Mouse (Mus musculus): Measurements from ENCODE around the gene Gpr152. TPM values are rescaled to one million over a fixed set of nuclear protein-coding genes. Genes with fewer than 3 reads are reported as not detected.

Gpr152 gene
- total RNA-seq, 1 experiment from 2014 or later = not detected

DNA sequence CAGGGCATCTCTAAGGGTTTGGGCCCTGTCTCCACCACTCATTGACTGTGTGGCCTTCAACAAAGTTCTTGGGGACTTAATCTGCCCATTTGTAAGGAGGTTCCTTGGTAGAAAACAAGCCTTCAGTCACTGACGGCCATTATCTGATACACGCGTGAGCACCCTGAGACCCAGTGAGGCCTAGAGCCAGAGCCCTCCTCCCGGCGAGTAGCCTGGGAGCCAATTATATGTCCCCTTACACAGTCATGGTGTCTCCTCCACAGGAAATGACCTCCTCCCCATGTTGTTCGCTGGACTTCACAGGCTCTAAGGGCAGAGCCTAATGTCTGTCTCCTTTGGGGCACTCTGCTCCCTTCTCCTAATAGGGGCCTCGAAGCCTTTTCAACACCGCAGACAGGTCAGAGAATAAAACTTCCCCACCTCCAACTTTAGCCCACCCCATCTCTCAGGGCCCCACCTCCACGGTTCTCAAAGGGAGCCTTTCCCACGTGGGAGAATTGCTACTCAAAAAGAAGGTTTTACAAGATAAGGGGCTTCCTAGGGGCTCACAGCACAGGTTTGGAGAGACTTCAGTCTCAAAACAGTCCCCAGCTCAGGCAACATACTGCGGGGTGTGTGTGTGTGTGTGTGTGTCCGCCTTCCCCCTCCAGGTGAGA lies 6.9 kb downstream of the Gpr152 start:
- no peak for ATAC-seq (replicated peaks; ENCODE audit: insufficient number of reproducible peaks, low FRiP score, low TSS enrichment, poor library complexity, severe bottlenecking)

DNA sequence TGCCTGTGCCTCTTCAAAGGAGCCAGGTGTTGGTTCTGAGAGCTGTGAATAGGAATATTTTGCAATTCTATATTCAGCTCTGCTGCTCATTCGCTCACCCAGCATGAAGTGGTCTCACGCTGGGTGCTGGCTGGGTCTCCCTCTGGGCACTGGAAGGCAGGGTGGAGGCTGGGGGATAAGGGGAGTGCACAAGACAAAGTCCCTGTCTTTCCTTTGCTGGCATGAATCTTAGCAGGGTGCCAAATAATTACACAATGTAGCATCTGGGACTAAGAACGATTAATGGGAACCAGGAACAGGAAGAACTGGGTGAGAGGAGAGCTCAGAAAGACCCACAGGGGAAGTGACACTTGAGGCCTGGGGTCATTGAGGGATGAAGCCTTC lies 7.4 kb downstream of the Gpr152 start:
- ATAC-seq (replicated peaks; ENCODE audit: insufficient number of reproducible peaks, low FRiP score, low TSS enrichment, poor library complexity, severe bottlenecking) = no peak

DNA sequence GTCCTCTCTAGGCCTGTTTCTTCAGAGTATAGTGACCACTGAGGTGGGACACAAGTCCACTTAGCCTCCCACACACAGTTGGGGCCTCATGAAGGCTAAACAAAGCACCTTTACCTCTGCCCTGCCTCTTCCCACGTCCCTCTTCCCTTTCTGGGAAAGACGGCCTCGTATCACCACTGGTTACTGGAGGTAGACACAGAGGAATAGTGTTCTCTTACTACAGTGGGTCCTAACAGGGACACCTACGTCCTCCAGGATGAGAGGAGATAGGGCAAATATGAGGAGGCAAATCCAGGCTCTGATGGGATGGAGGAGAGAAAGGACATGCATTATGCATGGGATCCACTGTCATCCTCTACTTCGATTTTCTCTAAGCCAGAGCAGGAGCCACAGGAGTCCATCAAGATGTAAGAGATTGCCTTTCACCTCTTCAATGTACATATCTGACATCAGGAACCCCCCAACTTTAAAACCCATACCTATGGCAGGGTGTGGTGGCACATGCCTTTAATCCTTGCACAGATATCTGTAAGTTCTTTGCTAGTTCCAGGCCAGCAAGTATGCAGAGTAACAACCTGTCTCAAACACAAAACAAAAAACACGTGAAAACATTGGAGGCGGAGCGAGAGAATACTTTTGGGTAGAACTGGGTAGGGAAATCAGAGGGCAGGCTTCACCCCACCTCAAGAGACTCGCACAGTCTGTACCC lies 8.3 kb downstream of the Gpr152 start:
- no peak for ATAC-seq (replicated peaks; ENCODE audit: insufficient number of reproducible peaks, low FRiP score, low TSS enrichment, poor library complexity, severe bottlenecking)

DNA sequence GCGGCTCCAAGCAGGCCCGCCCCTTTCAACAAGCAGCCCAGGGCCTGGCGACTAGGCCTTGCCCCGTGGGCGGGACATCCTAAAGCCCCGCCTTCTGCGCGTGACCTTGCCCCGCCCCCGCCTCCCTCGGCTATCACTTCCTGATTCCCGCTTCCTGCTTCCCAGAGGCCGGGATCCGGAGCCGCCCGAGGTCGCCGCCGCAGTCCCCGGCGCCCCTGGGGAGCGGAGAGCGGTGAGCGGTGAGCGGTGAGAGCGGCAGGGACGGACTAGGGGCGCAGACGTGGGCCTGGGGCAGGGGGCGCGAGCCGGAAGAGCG lies 8.9 kb downstream of the Gpr152 start, which contains the start of gene Coro1b:
TSS of gene Coro1b (plus strand) at position 129 of the 316 bp plus-strand sequence.
- ATAC-seq (replicated peaks; ENCODE audit: insufficient number of reproducible peaks, low FRiP score, low TSS enrichment, poor library complexity, severe bottlenecking) = peak; percentile 71

DNA sequence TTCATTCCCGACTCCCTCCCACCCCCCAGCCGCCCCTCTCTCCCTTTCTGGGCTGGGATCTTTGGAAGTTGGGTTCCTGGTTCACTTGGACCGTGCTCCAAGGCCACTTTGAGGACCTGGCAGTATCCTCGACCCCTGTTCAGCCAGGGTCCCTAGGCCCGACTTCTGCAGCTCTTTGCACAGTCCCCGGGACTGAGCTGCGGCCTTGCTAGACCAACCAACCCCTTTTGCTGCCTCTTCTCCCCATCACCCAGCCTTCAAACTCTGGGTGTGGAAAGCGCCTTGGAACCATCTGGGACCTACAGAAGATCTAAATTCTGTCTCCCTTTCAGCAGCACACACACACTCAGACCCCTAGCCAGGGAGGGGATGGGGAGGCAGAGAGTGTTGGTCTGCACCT lies 9.2 kb downstream of the Gpr152 start:
- ATAC-seq (replicated peaks; ENCODE audit: insufficient number of reproducible peaks, low FRiP score, low TSS enrichment, poor library complexity, severe bottlenecking) = no peak

DNA sequence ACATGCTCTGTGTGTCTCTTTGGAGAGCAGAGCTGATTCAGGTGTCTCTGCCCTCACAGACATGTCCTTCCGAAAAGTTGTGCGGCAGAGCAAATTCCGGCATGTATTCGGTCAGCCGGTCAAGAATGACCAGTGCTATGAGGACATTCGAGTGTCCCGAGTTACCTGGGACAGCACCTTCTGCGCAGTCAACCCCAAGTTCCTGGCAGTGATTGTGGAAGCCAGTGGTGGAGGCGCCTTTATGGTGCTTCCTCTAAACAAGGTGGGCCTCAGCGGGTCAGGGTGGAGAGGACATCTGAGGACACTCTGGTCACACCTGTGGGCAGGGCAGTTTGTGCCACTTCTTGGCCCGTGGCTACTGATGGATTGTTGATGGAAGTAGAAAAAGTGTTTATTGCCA lies 9.7 kb downstream of the Gpr152 start:
- no peak for ATAC-seq (replicated peaks; ENCODE audit: insufficient number of reproducible peaks, low FRiP score, low TSS enrichment, poor library complexity, severe bottlenecking)

DNA sequence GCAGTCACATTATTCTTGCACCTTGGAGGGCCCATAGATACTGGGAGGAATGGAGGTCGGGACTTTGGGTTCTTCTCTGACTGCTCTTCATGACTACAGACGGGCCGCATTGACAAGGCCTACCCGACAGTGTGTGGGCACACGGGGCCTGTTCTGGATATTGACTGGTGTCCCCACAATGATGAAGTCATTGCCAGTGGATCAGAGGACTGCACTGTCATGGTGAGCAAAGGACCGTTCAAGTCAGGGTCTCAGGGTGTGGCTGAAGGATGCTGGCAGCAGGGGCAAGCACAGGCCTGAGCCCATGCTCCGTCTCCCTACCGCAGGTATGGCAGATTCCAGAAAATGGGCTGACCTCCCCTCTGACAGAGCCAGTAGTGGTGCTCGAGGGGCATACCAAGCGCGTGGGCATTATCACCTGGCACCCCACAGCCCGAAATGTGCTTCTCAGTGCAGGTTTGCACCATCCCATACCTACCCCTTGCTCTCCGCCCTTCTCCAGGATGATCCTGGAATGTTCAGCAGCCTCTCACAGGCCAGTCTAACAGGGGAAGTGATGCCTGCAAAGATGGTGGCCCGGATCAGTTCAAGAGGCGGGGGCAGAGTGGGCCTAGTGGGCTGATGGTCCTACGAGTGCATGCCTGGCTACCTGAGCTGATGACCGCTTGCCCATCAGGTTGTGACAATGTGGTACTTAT lies 10.3 kb downstream of the Gpr152 start:
- no peak for ATAC-seq (replicated peaks; ENCODE audit: insufficient number of reproducible peaks, low FRiP score, low TSS enrichment, poor library complexity, severe bottlenecking)

DNA sequence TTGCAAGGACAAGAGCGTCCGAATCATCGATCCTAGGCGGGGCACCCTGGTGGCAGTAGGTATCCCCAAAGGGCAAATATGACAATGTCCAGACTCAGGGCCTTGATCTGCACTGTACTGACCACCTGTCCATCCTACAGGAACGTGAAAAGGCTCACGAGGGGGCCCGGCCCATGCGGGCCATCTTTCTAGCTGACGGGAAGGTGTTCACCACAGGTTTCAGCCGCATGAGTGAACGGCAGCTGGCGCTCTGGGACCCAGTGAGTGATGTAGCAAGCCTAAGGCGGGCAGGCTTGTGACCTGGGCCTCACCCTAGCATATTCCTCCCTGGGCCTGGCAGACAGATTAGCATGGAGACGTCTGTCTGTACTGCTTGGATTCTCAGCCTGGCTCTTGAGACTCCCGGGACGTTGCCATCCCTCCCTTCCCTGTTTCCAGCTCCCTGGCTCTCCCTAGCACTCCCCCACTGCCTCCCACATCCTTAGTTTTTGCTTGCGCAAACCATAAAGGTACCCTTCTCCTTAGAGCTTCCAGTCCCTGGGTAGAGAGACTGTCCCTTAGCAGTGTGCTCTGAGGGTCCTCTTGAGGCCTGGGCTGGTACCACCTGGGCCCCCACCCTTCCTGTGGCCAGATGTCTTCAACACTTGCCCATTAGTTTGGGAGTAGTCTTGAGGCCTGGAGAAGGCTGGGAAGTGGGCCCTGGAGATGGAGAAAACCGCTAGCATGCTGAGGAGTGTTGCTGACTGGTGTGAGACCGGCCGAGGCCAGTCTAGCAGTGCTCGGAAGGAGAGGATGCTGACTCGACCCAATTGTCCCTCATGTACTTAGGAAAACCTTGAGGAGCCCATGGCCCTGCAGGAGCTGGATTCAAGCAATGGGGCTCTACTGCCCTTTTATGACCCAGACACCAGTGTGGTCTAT lies 11.2 kb downstream of the Gpr152 start:
- ATAC-seq (replicated peaks; ENCODE audit: insufficient number of reproducible peaks, low FRiP score, low TSS enrichment, poor library complexity, severe bottlenecking) = no peak

DNA sequence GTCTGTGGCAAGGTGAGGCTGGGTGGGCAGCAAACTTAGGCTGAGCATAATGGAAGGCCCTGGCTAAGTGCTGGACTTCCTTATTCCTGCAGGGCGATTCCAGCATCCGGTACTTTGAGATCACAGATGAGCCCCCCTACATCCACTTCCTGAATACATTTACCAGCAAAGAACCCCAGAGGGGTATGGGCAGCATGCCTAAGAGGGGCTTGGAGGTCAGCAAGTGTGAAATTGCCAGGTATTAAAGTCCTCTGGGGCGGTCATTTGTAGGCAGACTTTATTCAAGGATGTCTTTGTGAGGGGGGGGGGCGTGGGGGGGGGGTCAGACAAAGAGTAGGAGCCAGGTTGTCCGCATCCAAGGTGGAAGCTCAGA lies 11.9 kb downstream of the Gpr152 start:
- ATAC-seq (replicated peaks; ENCODE audit: insufficient number of reproducible peaks, low FRiP score, low TSS enrichment, poor library complexity, severe bottlenecking) = no peak

DNA sequence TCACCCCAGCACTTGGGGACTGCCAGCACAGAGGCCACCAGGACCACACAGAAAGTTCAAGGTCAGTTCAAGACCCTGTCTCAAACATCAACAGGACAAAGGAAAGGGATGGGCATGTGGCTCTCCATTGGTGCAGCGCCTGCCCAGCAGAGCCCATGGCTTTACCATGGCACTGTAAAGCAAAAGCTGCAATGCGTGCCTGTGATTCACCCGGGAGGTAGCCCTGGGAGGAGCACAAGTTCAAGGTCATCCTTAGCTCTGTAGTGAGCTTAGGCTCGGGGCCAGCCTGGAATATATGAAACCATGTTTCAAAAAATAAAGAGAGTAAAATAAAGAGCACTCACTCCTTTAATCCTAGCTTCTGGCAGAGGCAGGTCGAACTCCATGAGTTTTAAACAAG lies 12.3 kb downstream of the Gpr152 start:
- no peak for ATAC-seq (replicated peaks; ENCODE audit: insufficient number of reproducible peaks, low FRiP score, low TSS enrichment, poor library complexity, severe bottlenecking)

DNA sequence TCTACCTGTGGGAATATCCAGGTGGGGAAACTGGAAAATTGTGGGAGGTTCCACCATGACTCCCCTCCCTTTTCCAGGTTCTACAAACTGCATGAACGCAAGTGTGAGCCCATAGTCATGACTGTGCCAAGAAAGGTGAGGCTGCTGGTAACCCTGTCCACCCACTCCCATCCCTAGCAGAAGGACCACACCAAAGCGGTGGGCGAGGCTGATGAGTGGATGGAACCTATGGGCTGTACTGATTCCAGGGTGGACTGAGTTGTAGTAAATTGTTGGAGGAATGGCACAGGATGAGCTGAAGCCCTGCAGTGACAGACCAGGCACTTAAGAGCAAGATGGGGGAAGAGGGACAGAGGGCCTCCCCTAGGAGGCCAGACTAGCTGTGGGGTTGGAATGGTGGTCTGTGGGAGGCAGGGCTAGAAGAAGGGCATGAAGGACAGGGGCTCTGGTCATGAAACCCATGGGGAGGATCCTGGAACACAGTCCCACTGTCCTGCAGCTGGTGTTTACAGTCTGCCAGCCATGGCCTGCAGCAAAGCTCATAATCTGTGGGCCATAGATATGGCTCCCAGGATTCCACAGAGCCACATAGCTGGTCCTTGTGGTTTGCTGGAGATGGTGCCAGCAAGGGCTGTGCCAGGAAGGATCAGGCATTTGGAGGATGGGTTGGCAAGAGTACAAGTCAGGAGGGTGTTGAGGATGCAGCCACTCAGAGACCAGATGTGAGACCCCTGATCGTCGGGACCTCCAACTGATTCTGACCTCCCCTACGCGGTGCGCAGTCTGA lies 13.1 kb downstream of the Gpr152 start:
- no peak for ATAC-seq (replicated peaks; ENCODE audit: insufficient number of reproducible peaks, low FRiP score, low TSS enrichment, poor library complexity, severe bottlenecking)

DNA sequence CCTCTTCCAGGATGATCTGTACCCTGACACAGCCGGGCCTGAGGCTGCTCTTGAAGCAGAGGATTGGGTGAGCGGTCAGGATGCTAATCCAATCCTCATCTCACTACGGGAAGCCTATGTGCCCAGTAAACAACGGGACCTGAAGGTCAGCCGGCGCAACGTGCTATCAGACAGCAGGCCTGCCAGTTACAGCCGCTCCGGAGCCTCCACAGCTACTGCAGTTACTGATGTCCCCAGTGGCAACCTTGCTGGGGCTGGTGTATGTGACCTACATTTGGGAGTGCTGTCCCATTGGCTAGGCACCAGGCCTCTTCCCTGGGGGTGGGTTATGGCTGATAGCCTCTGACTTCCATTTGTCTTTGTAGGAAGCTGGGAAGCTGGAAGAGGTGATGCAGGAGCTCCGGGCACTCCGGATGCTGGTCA lies 13.7 kb downstream of the Gpr152 start, which contains the start of gene Ptprcap:
TSS of gene Ptprcap (plus strand) at position 373 of the 423 bp plus-strand sequence.
- no peak for ATAC-seq (replicated peaks; ENCODE audit: insufficient number of reproducible peaks, low FRiP score, low TSS enrichment, poor library complexity, severe bottlenecking)

DNA sequence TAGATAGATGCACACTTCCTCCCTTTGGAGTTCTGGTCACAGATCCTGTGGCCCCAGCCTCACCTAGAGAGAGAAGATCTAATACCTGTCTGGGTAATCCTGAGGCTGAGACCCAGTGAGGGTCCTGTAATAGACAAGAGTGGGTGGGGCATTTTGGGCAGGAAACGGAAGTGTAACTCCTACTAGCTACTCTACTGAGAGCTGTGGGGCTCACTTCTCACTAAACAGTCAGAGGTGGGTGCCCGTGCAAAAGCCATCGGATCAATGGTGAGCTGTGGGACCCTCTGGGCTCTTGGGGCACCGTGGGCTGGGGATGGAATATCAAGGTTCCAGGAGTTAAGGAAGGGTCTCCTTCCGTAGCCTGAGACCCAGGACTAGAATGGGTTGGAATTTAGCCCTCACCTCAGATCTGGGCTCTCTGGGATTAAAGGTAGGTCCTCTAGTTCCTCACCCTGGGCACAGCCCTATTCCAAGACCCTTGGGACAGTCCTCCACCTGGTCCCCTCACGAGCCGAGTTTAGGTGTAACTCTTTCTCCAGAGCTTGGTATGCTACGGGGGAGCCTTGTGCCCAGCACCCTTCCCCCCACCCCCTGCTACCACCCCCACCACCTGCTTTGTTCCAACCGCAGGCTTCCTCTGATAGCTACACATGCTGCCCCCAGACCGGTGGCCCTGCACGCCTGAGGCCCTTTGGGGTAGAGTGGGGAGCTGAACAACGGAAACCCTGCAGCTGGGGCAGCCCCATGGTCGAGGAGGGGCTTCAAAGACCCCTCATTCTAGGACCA lies 15.0 kb downstream of the Gpr152 start:
- ATAC-seq (replicated peaks; ENCODE audit: insufficient number of reproducible peaks, low FRiP score, low TSS enrichment, poor library complexity, severe bottlenecking) = no peak

DNA sequence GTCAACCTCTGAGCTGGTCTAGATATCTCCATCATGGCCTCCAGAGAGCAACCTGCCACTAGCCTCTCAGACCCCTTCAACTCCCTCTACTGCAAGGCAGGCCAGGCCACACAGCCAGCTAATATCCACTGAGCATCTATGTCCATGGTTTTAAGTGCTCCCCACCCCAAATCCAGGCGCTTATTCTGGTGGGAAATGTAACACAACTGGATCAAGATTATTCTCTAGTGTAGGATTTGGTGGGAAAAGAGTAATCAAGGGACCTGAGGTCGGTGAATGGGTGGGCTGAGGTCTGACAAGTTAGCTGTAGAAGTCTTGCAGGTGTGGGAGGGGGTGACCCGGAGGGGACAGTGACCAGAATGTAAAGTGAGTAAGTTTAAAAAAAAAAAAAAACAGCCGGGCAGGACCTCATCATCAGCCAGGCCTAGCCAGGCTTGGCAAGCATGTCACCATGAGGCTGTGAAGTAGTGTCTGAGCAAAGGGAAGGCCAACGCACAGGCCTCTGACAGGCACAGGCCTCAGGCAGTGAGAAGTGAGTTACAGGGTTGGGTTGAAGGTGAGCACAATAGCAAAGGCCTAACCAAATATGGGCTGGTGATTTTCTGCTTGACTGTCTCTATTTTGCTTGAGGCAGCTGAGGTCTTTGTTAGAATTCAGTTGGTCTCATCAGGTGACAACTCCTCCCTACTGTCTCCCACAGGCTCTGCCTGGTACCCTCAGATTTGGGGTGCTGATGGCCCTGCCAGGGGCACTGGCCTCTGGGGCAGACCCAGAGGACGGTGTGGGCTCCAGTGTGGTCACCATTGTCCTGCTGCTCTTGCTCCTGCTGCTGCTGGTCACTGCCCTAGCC lies 15.9 kb downstream of the Gpr152 start:
- no peak for ATAC-seq (replicated peaks; ENCODE audit: insufficient number of reproducible peaks, low FRiP score, low TSS enrichment, poor library complexity, severe bottlenecking)

DNA sequence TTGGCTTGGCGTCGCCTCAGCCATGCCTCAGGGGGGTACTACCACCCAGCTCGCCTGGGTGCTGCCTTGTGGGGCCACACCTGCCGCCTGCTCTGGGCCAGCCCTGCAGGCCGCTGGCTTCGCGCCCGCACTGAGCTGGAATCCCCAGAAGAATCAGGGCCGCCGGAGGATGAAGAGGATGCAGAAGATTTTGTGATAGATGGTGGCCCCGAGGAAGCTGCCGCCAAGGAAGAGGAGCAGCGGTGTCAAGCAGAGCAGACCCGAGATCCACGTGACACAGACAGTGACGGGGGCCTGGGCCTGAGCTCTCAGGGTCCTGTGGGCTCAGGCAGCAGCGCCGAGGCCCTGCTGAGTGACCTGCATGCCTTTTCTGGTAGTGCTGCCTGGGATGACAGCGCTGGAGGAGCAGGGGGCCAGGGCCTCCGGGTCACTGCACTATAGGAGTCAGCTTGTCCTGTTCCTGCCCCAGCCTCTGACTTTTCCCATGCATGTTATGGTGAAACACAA lies 16.5 kb downstream of the Gpr152 start:
- no peak for ATAC-seq (replicated peaks; ENCODE audit: insufficient number of reproducible peaks, low FRiP score, low TSS enrichment, poor library complexity, severe bottlenecking)

DNA sequence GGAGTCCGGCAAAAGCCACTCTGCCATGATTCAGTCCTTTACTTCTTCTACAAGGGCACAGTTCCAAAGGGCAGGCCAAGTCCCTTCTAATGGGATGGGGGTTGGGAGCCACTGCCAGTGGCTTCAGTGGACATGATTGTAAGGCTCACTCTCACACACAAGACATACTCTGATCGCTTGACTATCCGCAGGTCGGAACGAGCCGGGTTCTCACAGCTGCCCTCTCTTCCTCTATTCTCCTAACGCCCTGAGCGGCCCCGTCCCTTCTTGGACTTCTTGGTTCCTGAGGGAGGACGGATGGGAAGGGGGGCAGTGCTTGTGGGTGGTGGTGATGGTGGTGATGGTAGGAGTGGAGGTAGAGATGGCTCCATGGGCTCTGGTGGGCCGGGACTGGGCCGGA lies 17.2 kb downstream of the Gpr152 start:
- ATAC-seq (replicated peaks; ENCODE audit: insufficient number of reproducible peaks, low FRiP score, low TSS enrichment, poor library complexity, severe bottlenecking) = no peak

DNA sequence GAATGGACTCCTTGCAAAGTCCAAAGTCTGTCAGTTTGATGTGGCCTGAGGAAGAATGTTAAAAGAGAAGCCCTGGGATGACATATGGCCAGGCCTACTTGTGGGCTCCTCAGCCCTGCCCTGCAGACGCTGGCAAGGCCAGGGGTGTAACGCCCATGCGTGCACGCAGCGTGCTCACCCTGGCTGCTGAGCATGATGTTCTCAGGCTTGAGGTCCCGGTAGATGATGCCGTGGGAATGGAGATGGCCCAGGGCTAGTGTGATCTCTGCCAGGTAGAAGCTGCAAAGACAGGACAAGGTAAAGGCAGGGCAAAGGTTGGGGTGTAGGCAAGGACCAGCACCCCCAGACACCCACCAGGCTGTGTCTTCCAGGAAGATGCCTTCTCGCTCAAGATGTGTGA lies 19.5 kb downstream of the Gpr152 start:
- ATAC-seq (replicated peaks; ENCODE audit: insufficient number of reproducible peaks, low FRiP score, low TSS enrichment, poor library complexity, severe bottlenecking) = no peak
